Mouse (Mus musculus): ENCODE data around the gene Tmem252.

Gene Tmem252

GRCm38 (mm10) chr19:24673762-24674161, at the start of gene Tmem252:
TSS of gene Tmem252 (plus strand) at chr19:24674008.
- DNase-seq (ENCODE audit: low read depth, low spot score) = no peak

- no peak for DNase-seq (ENCODE audit: low read depth, low spot score)
Measured at GRCm38 (mm10) chr19:24628049-24628448, 45.8 kb upstream of the Tmem252 start.

GRCm38 (mm10) chr19:24633008-24633407, 40.8 kb upstream of the Tmem252 start:
- no peak for DNase-seq (ENCODE audit: low read depth, low spot score)

- peak; percentile 83 for DNase-seq (ENCODE audit: low read depth, low spot score)
Measured at GRCm38 (mm10) chr19:24634602-24635001, 39.2 kb upstream of the Tmem252 start.

GRCm38 (mm10) chr19:24636616-24637015, 37.2 kb upstream of the Tmem252 start:
- no peak for DNase-seq (ENCODE audit: low read depth, low spot score)

- no peak for DNase-seq (ENCODE audit: low read depth, low spot score)
Measured at GRCm38 (mm10) chr19:24637988-24638387, 35.8 kb upstream of the Tmem252 start.

- no peak for DNase-seq (ENCODE audit: low read depth, low spot score)
Measured at GRCm38 (mm10) chr19:24640982-24641381, 32.8 kb upstream of the Tmem252 start.

- DNase-seq (ENCODE audit: low read depth, low spot score) = no peak
Measured at GRCm38 (mm10) chr19:24644971-24645370, 28.8 kb upstream of the Tmem252 start.

- no peak for DNase-seq (ENCODE audit: low read depth, low spot score)
Measured at GRCm38 (mm10) chr19:24646162-24646829, 27.5 kb upstream of the Tmem252 start.

GRCm38 (mm10) chr19:24648016-24648415, 25.8 kb upstream of the Tmem252 start:
- no peak for DNase-seq (ENCODE audit: low read depth, low spot score)

- peak; percentile 31 for DNase-seq (ENCODE audit: low read depth, low spot score)
Measured at GRCm38 (mm10) chr19:24650428-24650827, 23.4 kb upstream of the Tmem252 start.

GRCm38 (mm10) chr19:24651595-24651994, 22.2 kb upstream of the Tmem252 start:
- DNase-seq (ENCODE audit: low read depth, low spot score) = no peak

GRCm38 (mm10) chr19:24652342-24653019, 21.3 kb upstream of the Tmem252 start:
- DNase-seq (ENCODE audit: low read depth, low spot score) = no peak

GRCm38 (mm10) chr19:24653230-24653799, 20.5 kb upstream of the Tmem252 start:
- DNase-seq (ENCODE audit: low read depth, low spot score) = no peak

- no peak for DNase-seq (ENCODE audit: low read depth, low spot score)
Measured at GRCm38 (mm10) chr19:24656981-24657380, 16.8 kb upstream of the Tmem252 start.

- DNase-seq (ENCODE audit: low read depth, low spot score) = no peak
Measured at GRCm38 (mm10) chr19:24662346-24662745, 11.5 kb upstream of the Tmem252 start.

- no peak for DNase-seq (ENCODE audit: low read depth, low spot score)
Measured at GRCm38 (mm10) chr19:24665771-24666170, 8.0 kb upstream of the Tmem252 start.

GRCm38 (mm10) chr19:24667527-24667926, 6.3 kb upstream of the Tmem252 start:
- DNase-seq (ENCODE audit: low read depth, low spot score) = peak; percentile 40

- DNase-seq (ENCODE audit: low read depth, low spot score) = no peak
Measured at GRCm38 (mm10) chr19:24671571-24671970, 2.2 kb upstream of the Tmem252 start.

- DNase-seq (ENCODE audit: low read depth, low spot score) = no peak
Measured at GRCm38 (mm10) chr19:24672366-24672960, 1.3 kb upstream of the Tmem252 start.

GRCm38 (mm10) chr19:24673331-24673730, 477 bp upstream of the Tmem252 start:
- no peak for DNase-seq (ENCODE audit: low read depth, low spot score)

GRCm38 (mm10) chr19:24676429-24676828, 2.6 kb downstream of the Tmem252 start:
- DNase-seq (ENCODE audit: low read depth, low spot score) = no peak

All from forelimb bud, embryonic 11.5 days (tissue).